Mouse (Mus musculus) liver, postnatal 0 days (tissue): ENCODE measurements around the gene Plin1. TPM values are rescaled to one million over a fixed set of nuclear protein-coding genes. Genes with fewer than 3 reads are reported as not detected.
A peak's percentile ranks its signal among the peaks of the same experiment; 100 is the strongest.

Source experiments
- ATAC-seq: fragments of 200-750 bp; cut with Nextera tagmentation; 2 replicates; pipeline ENCODE4 v1.8.0; 2017; ENCODE audit warnings: mild to moderate bottlenecking, moderate library complexity
- DNase-seq: peaks from one replicate; pipeline ENCODE4 v3.0.0-alpha.2; 2016
- H3K27ac ChIP-seq: fragments of 300-500 bp; sonication (generic); 2 replicates; pipeline ENCODE4 v1.5.1; 2014; ENCODE audit warnings: antibody characterized with exemption, moderate library complexity, mild to moderate bottlenecking, low read depth
- H3K27me3 ChIP-seq: fragments of 300-500 bp; sonication (generic); 2 replicates; pipeline ENCODE4 v1.6.1; 2014; ENCODE audit warnings: low read length, control low read depth, mixed read lengths; ENCODE audit not compliant: insufficient read depth
- H3K36me3 ChIP-seq: fragments of 300-500 bp; sonication (generic); replicated peaks from 2 replicates; pipeline ENCODE4 v1.6.1; 2014; ENCODE audit warnings: mild to moderate bottlenecking, control low read depth, low read length, moderate library complexity, mixed read lengths; ENCODE audit not compliant: insufficient read depth
- H3K4me1 ChIP-seq: fragments of 300-500 bp; sonication (generic); 2 replicates; pipeline ENCODE4 v1.6.1; 2014; ENCODE audit warnings: antibody characterized with exemption, mild to moderate bottlenecking, control low read depth; ENCODE audit not compliant: insufficient read depth
- H3K4me2 ChIP-seq: fragments of 300-500 bp; sonication (generic); 2 replicates; pipeline ENCODE4 v1.6.1; 2014; ENCODE audit warnings: low read depth, mild to moderate bottlenecking, low read length, moderate library complexity, mixed read lengths
- H3K4me3 ChIP-seq: fragments of 300-500 bp; sonication (generic); 2 replicates; pipeline ENCODE4 v1.5.1; 2014; ENCODE audit warnings: low read depth, low read length
- H3K9ac ChIP-seq: fragments of 300-500 bp; sonication (generic); replicated peaks from 2 replicates; pipeline ENCODE4 v1.6.1; 2014; ENCODE audit warnings: mild to moderate bottlenecking, moderate library complexity
- H3K9me3 ChIP-seq: fragments of 300-500 bp; sonication (generic); 2 replicates; pipeline ENCODE4 v1.6.1; 2016; ENCODE audit warnings: mild to moderate bottlenecking, control low read depth, low read length, mixed read lengths
- CTCF ChIP-seq: sonication (generic); IDR thresholded peaks from 2 replicates; pipeline ENCODE4 v1.5.1; 2016; ENCODE audit warnings: antibody characterized with exemption, low read depth
- EP300 ChIP-seq: IDR thresholded peaks from 2 replicates; pipeline ENCODE4 v1.6.1; 2016; ENCODE audit warnings: antibody characterized with exemption, low read depth, mild to moderate bottlenecking
- WGBS: fragments of 180-500 bp; shearing (Covaris S2); extraction: QIAGEN DNeasy Blood & Tissue Kit; methylation state at CpG from one replicate; pipeline ENCODE4 v1.1.7; 2014; ENCODE audit not compliant: insufficient replicate concordance; 5-methylcytosine and 5-hydroxymethylcytosine counted together
- polyA plus RNA-seq: library from polyadenylated mRNA; unstranded; fragments of >200 nt; fragmentation: Nextera tagmentation; extraction: Ambion mirVana; gene quantifications from 2 replicates; pipeline ENCODE4 v1.2.1, GENCODE M21; 2015

Plin1 gene
- not detected in 2 replicates for polyA plus RNA-seq

DNA sequence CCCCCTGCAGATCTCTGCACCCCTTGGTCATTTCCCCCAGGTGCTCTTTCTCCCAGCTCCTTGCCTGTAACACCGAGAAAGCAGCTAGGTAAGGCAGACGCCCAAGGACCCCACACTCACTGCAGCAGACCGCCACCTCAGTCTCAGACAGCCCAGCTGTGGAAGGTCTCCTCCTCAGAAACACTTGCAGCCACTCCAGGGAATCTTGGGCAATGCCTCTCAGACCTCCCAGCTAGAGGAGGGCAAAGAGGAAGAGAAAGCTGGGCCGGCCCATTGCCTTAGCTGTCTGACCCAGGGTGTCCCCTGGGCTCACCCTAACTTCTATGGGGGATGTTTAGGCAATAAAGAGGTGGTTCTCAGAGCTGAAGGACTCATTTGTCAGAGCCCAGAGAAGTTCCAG, at the start of gene Plin1:
Gene Plin1, minus strand, starts transcription at position 282 of the 400 bp plus-strand sequence.
- Histone ChIP-seq H3K27ac (no peak within 1 kb of the TSS), H3K4me3 (no peak within 1 kb of the TSS), H3K9ac (no peak within 1 kb of the TSS), H3K4me2 (no peak within 1 kb of the TSS), H3K36me3 (peaks cover 9% of the 10 kb centered on the region; the same call in 1 of the 2 replicates), H3K9me3 (no peaks in the 10 kb centered on the region), H3K27me3 (peaks cover 6% of the 10 kb centered on the region; the same call in 1 of the 2 replicates), H3K4me1 (no peaks in the 10 kb centered on the region)
- DNase-seq (no peak), ATAC-seq (no peak)
- no peak for TF ChIP-seq CTCF
- TF ChIP-seq EP300: no peak
- 50% methylated on average over 4 of the region's 4 CpGs for WGBS

DNA sequence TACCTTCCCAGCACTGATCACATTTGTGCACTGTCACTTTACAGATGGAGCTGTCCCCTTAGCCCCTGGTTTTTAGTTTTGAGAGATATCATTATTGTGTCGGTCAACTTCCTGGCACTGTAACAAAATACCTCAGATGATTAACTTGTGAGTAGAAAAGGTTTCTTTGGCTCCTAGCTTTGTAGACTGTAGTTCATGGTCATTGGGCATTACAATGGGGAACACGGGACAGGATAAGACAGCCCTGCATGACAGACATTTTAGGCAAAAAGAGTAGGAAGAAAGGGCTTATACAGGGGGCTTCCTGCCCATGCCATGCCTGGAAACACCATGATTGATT, 49.8 kb upstream of the Plin1 start:
- H3K9ac ChIP-seq: no peak overlapping the region
- no peaks in the 10 kb centered on the region for H3K4me1 ChIP-seq
- no peak overlapping the region for H3K4me3 ChIP-seq
- peak overlapping the region; percentile 97 for H3K27ac ChIP-seq
- H3K27me3 ChIP-seq: no peaks in the 10 kb centered on the region
- no peak overlapping the region for H3K4me2 ChIP-seq
- 66% methylated on average over 2 of the region's 2 CpGs for WGBS
- ATAC-seq (no peak), DNase-seq (no peak)
- no peaks in the 10 kb centered on the region for H3K9me3 ChIP-seq
- TF ChIP-seq EP300 (no peak), CTCF (no peak)
- no peaks in the 10 kb centered on the region for H3K36me3 ChIP-seq

DNA sequence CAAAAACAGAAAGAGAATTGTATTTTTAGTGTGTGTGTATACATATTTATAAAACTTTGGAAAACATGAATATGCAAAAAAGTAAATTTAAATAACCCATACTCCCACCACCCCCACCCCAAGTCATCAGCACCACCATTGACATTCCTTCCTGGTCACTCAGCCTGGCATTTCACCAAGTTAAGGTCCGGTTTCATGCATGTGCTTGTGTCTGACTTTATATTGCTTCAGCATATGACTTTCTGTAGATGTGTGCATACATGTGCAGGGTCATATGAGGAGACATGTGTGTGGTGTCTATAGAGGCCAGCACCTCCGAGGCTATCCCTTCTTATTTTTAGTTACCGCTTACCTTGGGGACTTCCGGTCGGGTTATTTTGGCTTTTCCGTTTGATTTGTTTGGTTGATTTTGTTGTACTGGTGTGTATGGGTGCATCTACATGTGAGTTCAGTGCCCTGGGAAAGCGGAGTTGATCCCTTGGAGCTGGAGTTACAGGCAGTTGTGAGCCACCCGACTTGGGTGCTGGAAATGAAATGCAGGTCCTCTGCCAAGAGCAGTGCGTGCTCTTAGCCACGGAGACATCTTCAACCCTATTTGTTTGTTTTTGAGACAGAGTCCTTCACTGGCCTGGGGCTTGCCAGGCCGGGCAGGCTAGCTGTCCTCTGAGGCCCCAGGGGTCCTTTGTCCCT, 49.3 kb upstream of the Plin1 start:
- no peak overlapping the region for H3K4me2 ChIP-seq
- no peak for DNase-seq
- WGBS: 77% methylated on average over 11 of the region's 11 CpGs
- H3K9ac ChIP-seq: no peak overlapping the region
- TF ChIP-seq CTCF: no peak
- ATAC-seq: no peak
- no peak overlapping the region for H3K4me3 ChIP-seq
- no peaks in the 10 kb centered on the region for H3K27me3 ChIP-seq
- H3K36me3 ChIP-seq: no peaks in the 10 kb centered on the region
- no peaks in the 10 kb centered on the region for H3K4me1 ChIP-seq
- no peaks in the 10 kb centered on the region for H3K9me3 ChIP-seq
- H3K27ac ChIP-seq: peak overlapping the region; percentile 97

DNA sequence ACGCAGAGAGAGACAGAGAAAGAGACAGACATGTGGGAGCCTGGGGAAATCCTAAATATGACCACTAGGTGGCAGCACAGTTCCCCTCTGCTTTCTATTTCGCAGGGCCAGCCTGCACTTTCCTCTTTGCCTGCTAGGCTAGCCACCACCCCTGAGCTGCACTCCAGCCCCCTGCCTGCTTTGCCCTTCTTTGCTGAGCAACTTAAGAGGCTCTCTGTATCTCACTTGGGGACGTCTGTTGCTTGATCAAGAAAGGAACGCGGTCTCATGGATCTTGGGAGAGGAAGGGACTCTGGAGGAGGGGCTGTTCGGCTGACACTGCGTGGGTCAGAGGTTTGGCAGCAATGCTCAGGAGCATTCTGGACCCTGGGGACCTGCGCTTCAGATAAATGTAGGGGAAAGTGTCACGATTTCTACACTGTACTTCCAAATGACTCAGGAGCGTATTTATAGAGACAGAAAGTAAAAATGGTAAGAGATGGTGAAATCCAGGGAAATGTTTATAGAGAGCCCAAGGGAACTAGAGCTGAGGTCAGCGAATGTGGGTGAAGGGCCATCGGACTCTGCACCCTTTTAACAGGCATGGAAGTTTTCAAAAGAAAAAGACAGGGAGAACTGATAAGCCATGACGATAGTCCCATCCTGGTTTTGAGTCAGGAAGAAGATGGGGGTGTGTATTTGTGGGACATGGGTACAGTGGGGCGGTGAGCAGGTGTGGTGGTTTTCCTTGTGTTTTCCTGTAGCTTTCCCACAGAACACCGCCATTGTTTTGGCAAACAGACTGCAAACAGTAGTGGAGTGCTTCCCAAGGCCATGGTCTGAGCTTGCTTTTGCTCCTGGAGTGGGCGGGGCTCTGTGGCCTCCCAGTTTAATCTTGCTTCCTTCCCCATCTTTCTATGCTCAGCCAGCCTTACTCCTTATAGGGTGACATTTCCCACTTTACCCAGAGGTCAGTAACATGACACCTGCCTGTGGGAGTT, 48.2 kb upstream of the Plin1 start:
- Histone ChIP-seq H3K4me3 (peak overlapping the region; percentile 45), H3K4me2 (peak overlapping the region; percentile 72), H3K9me3 (no peaks in the 10 kb centered on the region), H3K27ac (peak overlapping the region; percentile 97), H3K4me1 (no peaks in the 10 kb centered on the region), H3K9ac (peak overlapping the region; percentile 61), H3K36me3 (no peaks in the 10 kb centered on the region), H3K27me3 (no peaks in the 10 kb centered on the region)
- ATAC-seq: peak; percentile 91
- 14% methylated on average over 16 of the region's 16 CpGs for WGBS
- TF ChIP-seq CTCF (peak; percentile 95), EP300 (peak; percentile 47; the same call in 1 of the 2 replicates)
- DNase-seq: peak; percentile 79

DNA sequence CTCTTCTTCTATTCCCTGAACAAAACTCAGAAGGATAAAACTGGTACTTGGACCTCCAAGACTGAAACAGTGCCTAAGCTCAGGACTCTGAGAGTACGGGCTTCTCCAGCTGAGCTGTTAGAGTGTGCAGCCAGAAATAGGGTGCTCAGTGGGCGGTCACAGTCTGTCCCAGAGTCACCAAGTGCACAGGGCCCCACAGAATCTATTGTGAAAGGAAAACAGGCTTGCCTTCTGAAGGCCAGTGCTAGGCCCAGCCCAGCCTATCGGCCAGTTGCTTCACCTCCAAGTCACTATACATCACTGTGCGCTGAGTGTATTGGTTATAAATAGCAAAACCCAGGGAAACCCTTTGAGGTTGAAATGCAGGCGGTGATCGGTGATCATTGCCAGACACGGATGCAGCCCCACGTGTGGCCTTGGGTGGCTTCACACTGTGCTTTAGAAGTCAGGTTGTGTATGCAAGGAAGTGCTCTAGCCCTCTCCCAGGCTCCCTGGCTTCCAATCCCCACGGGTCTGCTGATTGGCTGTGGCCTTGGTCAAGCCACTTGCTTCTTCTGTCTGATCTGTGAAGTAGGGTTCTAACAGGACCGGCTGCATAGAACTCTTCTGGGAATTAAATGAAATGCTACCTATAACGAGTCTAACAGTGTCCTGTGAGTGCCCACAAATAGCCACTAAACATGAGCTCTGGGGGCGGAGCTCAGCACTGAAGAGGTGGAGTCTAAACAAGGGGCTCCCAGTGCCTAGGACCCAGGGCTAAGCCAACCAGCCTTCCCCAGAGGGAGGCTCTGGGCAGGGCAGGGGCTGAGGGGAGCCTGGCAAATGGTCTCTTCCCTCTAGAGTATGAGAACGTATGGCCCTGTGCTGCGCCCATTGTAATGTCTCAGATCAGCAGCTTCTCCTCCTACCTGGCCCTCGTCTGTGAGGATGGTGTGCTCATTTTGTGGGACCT, 39.1 kb upstream of the Plin1 start:
- Histone ChIP-seq H3K4me2 (no peak overlapping the region), H3K9me3 (no peaks in the 10 kb centered on the region), H3K4me3 (no peak overlapping the region), H3K27me3 (no peaks in the 10 kb centered on the region), H3K36me3 (no peaks in the 10 kb centered on the region), H3K4me1 (no peaks in the 10 kb centered on the region), H3K9ac (no peak overlapping the region), H3K27ac (no peak overlapping the region)
- ATAC-seq (no peak), DNase-seq (no peak)
- TF ChIP-seq EP300 (no peak), CTCF (no peak)
- 54% methylated on average over 15 of the region's 15 CpGs for WGBS
